Comparison of ENCODE assay signal across 8 mouse cellular contexts in the genomic region with DNA sequence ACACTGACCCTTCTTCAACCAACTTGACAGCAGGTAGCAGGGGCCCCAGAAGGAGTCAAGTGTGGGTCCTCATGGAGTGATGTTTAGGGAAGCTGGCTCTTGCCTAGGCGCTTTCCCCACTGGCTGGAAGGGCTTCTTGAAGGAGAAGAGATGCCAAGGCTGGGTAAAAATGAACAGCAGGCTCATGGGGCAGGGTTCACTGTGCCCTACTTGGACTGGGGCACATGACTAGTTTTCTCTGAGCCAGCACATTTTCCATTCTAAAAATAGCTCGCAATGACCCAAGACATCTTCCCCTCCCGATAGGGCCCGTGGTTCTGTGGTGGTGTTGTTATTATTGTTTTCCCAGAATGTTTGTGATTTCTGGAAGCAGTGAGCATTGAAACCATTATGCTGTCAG.
DNase-seq lines count a peak whose midpoint lies in the region; ATAC-seq lines count a peak whose summit lies in the region.

No protein-coding gene starts in this region.

- no peak for ATAC-seq in forebrain, embryonic 14.5 days
- ATAC-seq in kidney, embryonic 15.5 days (replicated peaks; ENCODE audit: low FRiP score), result no peak
- ATAC-seq in frontal cortex, adult (ENCODE audit: low TSS enrichment), result no peak

- 90% methylated on average over 4 of the region's 4 CpGs for WGBS in forebrain, embryonic 10.5 days
- WGBS in forebrain, embryonic 14.5 days, result 92% methylated on average over 4 of the region's 4 CpGs
- 66% methylated on average over 4 of the region's 4 CpGs for WGBS in kidney, embryonic 15.5 days

- H3K36me3 ChIP-seq in forebrain, embryonic 10.5 days (replicated peaks), result no peaks in the 10 kb centered on the region
- H3K36me3 ChIP-seq in forebrain, embryonic 14.5 days (ENCODE audit: control insufficient read depth, insufficient read depth, low read length), result no peaks in the 10 kb centered on the region
- H3K36me3 ChIP-seq in kidney, embryonic 15.5 days, result no peaks in the 10 kb centered on the region

- H3K27ac ChIP-seq in forebrain, embryonic 10.5 days, result peak overlapping the region; percentile 79; the same call in 1 of the 2 replicates
- H3K27ac ChIP-seq in forebrain, embryonic 14.5 days (ENCODE audit: low read depth, low read length), result no peak overlapping the region
- H3K27ac ChIP-seq in kidney, embryonic 15.5 days, result peak overlapping the region; percentile 91

- peaks cover 50% of the 10 kb centered on the region for H3K4me1 ChIP-seq in forebrain, embryonic 10.5 days
- H3K4me1 ChIP-seq in forebrain, embryonic 14.5 days (ENCODE audit: control insufficient read depth, insufficient read depth, low read length), result peaks cover 15% of the 10 kb centered on the region
- peaks cover 59% of the 10 kb centered on the region for H3K4me1 ChIP-seq in kidney, embryonic 15.5 days

- H3K4me3 ChIP-seq in forebrain, embryonic 10.5 days, result no peak overlapping the region
- H3K4me3 ChIP-seq in forebrain, embryonic 14.5 days (ENCODE audit: low read depth, low read length), result no peak overlapping the region
- no peak overlapping the region for H3K4me3 ChIP-seq in kidney, embryonic 15.5 days (replicated peaks)

- no peaks in the 10 kb centered on the region for H3K9me3 ChIP-seq in forebrain, embryonic 10.5 days
- no peaks in the 10 kb centered on the region for H3K9me3 ChIP-seq in forebrain, embryonic 14.5 days (replicated peaks; ENCODE audit: control insufficient read depth, low read length)
- H3K9me3 ChIP-seq in kidney, embryonic 15.5 days (replicated peaks), result no peaks in the 10 kb centered on the region

- H3K27me3 ChIP-seq in forebrain, embryonic 10.5 days (ENCODE audit: poor library complexity, severe bottlenecking), result peaks cover 31% of the 10 kb centered on the region
- H3K27me3 ChIP-seq in forebrain, embryonic 14.5 days (replicated peaks; ENCODE audit: control insufficient read depth, insufficient read depth, low read length), result no peaks in the 10 kb centered on the region
- peaks cover 2% of the 10 kb centered on the region; the same call in 1 of the 2 replicates for H3K27me3 ChIP-seq in kidney, embryonic 15.5 days

- no peak for DNase-seq in forebrain, embryonic 10.5 days (ENCODE audit: extremely low spot score, low spot score)
- DNase-seq in forebrain, embryonic 14.5 days (ENCODE audit: low spot score), result no peak
- peak; percentile 34 for DNase-seq in 416B (ENCODE audit: low read depth)
- peak; percentile 77 for DNase-seq in heart, adult 8-10 months (ENCODE audit: low spot score)
- DNase-seq in ovary, postnatal 10 days (ENCODE audit: low spot score), result no peak
- DNase-seq in T-cell, adult 2 months (ENCODE audit: low spot score), result no peak

- no peak overlapping the region for H3K4me2 ChIP-seq in forebrain, embryonic 14.5 days (ENCODE audit: low read length)
- 0 out of 2 replicates have a peak overlapping the region, but pooled peaks have one; percentile 40 for H3K4me2 ChIP-seq in kidney, embryonic 15.5 days

- no peak overlapping the region for H3K9ac ChIP-seq in forebrain, embryonic 14.5 days (ENCODE audit: low read length)
- no peak overlapping the region for H3K9ac ChIP-seq in kidney, embryonic 15.5 days

Comparison
In these comparisons a context has a peak if more than half of its experiments do, and no peak if none do; other contexts are left out.
1. DNase-seq: peak in 416B (single experiment) and heart, adult 8-10 months (single experiment); none in forebrain, embryonic 10.5 days (single experiment), forebrain, embryonic 14.5 days (single experiment), ovary, postnatal 10 days (single experiment) and T-cell, adult 2 months (single experiment).